Mouse (Mus musculus) right cerebral cortex, postnatal 14 days (tissue): ENCODE data around the gene Wscd2.

Source experiments
- DNase-seq: peaks from one replicate; pipeline ENCODE4 v3.0.0; 2022

The Wscd2 gene

GRCm38 (mm10) chr5:113623052-113623451, 132.9 kb downstream of the Wscd2 start:
- DNase-seq, result no peak

DNA sequence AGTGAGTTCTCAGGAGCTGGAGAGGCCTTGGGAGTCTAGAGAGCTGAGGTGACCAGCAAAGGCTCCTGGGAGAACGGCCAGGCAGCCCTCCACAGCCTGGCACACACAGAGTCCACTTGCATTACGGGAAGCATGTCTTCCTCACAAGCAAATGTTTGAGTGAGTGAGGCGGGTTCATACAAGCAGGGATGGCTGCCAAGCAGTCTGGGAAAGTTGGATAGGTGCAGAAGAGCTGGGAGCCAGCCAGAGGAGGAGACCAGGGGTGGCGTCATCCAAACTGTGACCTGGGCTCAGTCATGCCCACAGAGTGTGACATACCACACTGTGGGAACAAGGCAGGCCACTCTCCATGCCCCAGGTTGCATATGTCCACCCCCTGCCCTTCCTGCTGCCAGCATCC, 134.9 kb downstream of the Wscd2 start:
- DNase-seq, result no peak

GRCm38 (mm10) chr5:113626352-113626751, 136.2 kb downstream of the Wscd2 start:
- no peak for DNase-seq

GRCm38 (mm10) chr5:113626991-113627390, 136.9 kb downstream of the Wscd2 start:
- no peak for DNase-seq

DNA sequence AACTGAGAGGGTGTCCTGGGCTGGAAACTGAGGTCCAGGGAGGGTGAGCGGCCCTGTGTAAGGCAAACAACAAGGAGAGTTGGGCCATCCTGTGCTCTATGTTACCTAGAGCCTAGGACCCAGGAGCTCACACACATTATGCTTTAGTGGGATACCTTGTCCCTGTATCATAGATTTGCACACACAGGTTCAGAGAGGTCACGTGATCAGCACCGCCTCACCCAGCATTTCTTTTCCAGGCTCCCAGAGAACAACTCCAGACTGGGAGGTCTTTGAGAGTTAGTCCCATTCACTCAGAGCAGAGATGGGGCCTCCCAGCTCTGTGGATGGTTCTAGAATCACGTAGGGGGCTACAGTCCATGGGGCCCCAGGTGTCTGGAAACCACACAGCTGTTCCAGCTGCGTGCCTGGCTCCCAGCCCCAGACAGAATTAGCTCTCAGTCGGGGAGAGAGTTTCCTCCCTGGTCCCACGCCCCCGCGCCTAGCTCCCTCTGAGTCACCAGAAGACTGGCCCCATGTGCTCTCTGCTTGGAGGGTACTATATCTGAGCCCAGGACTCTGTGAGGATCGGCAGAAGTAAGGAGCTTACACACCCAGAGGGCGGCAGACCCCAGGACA, 137.8 kb downstream of the Wscd2 start:
- DNase-seq, result peak; percentile 55

DNA sequence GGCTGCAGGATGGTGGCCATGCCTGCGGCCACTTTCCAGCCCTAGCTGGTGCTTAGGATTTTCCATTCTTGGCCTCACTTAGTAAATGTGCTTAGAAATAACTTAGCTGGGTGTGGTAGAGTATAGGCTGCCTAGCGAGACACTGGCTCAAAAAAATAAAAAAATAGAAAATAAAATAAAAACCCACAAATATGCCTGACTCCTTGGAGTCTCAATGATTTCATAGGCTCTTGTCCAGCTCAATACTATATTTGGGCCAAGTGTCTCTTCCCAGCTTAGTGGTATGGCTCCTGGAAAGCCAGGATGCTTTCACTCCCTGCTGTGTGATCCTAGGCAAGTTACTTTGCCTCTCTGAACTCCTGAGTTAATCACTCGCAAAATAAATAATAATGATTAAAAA, 139.1 kb downstream of the Wscd2 start:
- no peak for DNase-seq

DNA sequence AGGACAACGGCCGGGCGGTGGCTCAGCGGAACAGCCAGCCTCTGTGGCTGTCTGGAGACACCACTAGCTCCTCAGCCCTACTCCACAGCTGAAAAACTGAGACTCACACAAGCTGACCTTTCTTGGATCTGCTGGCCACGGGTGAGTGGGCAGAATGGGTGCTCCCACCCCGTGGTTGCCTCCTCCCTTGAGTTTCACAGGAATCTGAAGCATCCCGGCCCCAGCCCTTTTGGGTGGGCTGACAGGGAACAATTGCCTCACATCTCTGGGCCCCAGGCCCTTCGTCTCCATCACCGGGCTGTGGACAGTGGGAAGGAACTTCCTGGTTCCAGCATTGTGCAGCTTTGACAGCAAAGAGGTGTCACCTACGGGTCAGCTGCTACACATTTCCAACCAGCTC, 140.0 kb downstream of the Wscd2 start:
- no peak for DNase-seq

DNA sequence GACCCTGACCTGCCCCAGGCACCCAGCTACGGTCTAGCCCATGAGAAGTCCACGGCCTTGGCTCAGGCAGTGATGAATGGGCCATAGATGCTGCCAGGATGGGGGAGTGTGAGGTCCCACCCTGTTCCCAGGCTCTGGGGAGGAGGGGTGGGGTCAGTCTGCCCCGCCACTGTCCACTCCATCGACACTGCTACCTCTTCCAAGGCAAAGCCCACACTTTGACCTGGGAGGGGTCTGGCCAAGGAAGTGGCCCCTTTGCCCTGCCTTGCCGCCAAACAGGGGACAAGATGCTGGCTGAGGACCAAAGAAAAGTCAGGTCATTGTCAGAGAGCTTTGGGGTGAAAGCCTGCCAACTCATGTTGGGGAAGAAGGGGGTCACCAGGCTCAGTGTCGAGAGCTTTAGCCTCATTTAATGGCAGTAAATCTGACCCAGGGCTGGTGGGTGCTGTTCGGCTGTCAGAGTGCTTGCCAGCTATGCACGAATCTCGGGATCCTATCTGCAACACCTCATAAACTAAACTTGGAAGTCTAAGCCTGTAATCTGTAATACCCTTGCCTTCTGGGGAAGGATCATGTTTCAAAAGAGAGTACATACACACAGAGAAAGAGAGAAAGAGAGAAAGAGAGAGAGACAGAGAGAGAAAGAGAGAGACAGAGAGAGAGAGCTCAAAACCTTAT, 143.0 kb downstream of the Wscd2 start:
- DNase-seq, result no peak

DNA sequence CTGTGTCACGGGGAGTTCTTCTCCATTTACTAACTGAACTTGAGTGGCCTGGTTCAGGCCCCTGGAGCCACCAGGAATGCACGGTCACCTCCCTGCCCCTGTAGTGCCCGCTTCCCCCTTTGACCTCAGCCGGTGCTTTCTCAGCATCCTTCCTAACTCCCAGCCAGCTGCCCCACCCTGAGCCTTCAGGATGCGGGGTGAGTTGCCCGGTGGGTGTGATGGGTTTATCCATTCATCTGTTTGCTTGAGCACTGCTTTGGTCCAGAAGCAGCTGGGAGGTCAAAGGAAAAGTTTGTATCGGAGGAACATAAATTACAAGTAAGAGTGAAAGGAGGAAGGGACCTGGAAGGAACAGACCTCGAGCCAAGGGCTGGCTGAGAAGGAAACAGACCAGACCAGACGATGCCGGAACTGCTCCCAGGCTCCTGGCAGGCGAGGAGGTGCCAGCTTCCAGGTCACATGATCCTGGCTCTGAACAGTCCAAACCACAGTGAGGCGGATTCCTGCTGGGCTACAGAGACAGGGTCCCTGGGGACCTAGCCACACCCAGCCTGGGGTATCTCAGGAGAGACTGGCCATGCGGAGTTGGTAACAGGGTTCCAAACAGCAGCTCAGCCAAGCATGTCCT, 144.0 kb downstream of the Wscd2 start:
- DNase-seq, result peak; percentile 42

GRCm38 (mm10) chr5:113634887-113635610, 144.9 kb downstream of the Wscd2 start:
- no peak for DNase-seq

DNA sequence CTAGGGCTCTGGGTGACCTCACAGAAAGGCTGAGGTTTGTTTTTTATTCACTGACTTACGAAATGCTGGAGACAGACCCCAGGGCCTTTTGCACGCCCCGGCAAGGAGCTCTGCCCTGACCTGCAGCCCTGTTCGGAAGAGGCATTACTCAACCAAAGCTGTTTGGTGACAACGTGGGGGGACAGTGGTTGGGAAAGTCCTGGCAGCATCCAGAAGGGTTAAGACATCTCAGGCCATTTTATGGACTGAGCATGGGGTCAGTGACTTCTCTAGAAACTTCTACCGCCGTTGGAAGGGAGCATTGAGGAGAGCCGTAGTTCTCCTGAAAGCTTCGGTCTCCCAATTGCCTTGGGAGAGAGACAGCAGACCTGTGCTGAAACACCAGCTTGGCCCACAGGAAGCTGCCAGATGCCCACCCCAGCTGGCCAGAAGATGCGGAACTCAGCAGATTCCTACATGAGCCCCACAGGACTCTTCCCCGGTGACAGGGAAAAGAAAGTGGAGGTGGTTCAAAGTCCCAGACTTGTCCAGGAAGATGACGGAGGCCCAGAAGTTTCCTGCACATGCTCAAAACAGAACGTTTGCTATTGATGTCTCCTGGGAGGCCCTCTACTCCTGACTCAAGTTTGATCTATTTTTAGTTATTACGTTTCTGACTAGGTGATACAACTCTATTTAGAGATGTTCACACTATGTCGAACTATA, 145.9 kb downstream of the Wscd2 start:
- no peak for DNase-seq

DNA sequence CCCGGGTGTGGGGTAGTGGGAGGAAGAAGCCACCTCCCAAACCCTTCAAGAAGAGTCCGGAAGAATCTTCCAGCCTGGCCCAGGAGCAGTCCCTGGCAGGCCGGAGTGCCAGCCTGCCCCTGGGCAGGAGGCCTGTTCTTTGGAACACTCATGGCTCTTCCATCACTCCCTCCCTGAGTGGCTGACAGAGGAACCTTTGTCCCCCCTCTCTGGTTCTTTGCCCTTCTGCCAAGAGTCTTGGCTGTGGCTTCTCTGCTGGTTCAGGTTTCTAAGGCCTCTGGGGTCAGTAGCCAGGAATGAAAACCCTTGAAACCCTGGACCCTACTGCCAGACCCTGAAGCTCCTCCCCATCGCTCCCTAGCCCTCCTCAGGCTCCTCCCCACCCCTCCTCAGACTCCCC, 147.5 kb downstream of the Wscd2 start:
- no peak for DNase-seq

- DNase-seq, result no peak
These were observed 147.9 kb downstream of the Wscd2 start for GRCm38 (mm10) chr5:113638055-113638454.

DNA sequence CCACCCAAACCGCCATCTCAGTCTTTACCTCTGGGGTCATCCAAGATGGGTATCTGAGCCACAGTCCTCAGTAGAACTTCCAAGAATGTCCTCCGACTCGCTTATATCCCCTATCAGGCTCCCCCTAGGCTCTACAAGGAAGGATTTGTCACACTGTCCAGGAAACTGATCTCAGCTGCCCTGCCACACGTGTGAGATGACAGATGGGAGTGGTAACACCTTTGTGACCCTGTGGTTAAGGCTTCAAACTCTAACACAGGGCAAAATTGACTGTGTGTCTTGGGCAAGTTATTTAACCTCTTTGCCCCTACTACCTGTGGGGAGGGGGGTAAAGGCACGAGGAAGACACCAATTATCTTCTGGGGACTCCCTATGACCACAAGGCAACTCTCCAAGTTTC, 149.0 kb downstream of the Wscd2 start:
- no peak for DNase-seq
